Mouse (Mus musculus) thymus, adult 2 months (tissue): Measurements from ENCODE around the gene Araf.

ENCODE experiments used
- CTCF ChIP-seq: fragments of 200-500 bp; IDR thresholded peaks from 2 replicates; pipeline ENCODE4 v1.5.1; 2012; ENCODE audit warnings: mild to moderate bottlenecking, control low read depth, low read length, moderate library complexity, borderline replicate concordance; ENCODE audit not compliant: control insufficient read depth, poor library complexity, insufficient read depth; ENCODE audit errors: extremely low read depth
- POLR2A ChIP-seq: fragments of 200-500 bp; IDR thresholded peaks from 2 replicates; pipeline ENCODE4 v1.6.1; 2012; ENCODE audit warnings: mild to moderate bottlenecking, low read length, control low read depth, moderate library complexity; ENCODE audit not compliant: control insufficient read depth, poor library complexity, insufficient read depth; ENCODE audit errors: extremely low read depth

GRCm38 (mm10) chrX:20792417-20792816, 5.2 kb upstream of the Araf start:
- TF ChIP-seq POLR2A, result no peak
- TF ChIP-seq CTCF, result no peak
